Mouse (Mus musculus): Measurements from ENCODE around the gene Nfia.

DNA sequence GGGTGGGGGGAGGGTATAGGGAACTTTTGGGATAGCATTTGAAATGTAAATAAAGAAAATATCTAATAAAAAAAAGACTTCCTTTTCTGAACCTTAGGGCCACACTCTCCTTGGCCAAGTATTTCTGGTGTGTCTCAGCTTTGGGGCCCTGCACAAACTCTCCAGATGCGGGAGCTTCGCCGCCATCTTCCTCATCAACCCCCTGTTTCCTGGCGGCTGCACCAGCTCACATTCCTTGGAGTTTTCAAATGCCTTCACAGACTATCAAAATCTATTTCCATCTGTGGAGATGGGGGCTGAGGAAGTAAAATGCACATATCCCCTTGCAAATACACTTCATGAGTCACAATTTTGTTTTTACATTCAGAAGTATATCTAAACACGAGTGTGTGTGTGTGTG, 75.1 kb downstream of the Nfia start:
- TF ChIP-seq EP300 (IDR thresholded peaks at IDR 0.05; ENCODE audit: low read depth) (no peak), CTCF (IDR thresholded peaks at IDR 0.05; ENCODE audit: low read depth) (no peak)
